Mouse (Mus musculus) neural tube, embryonic 11.5 days (tissue): Measurements from ENCODE around the gene Mef2c. TPM values are rescaled to one million over a fixed set of nuclear protein-coding genes. Genes with fewer than 3 reads are reported as not detected.

Source experiments
- ATAC-seq: fragments of 200-750 bp; cut with Nextera tagmentation; 2 replicates; pipeline ENCODE4 v1.8.0; 2017; ENCODE audit warnings: moderate number of reproducible peaks, mild to moderate bottlenecking, moderate TSS enrichment, moderate library complexity; ENCODE audit not compliant: insufficient read depth, low FRiP score, low TSS enrichment
- DNase-seq: peaks from one replicate; pipeline ENCODE4 v3.0.0-alpha.2; 2015; ENCODE audit warnings: low spot score
- H3K27ac ChIP-seq: fragments of 300-500 bp; sonication (generic); 2 replicates; pipeline ENCODE4 v1.5.1; 2014; ENCODE audit warnings: low read depth, mild to moderate bottlenecking, low read length
- H3K27me3 ChIP-seq: fragments of 300-500 bp; sonication (generic); 2 replicates; pipeline ENCODE4 v1.6.1; 2014; ENCODE audit warnings: mild to moderate bottlenecking, low read length, mixed read lengths; ENCODE audit not compliant: control insufficient read depth, insufficient read depth
- H3K36me3 ChIP-seq: fragments of 300-500 bp; sonication (generic); 2 replicates; pipeline ENCODE4 v1.6.1; 2014; ENCODE audit warnings: mild to moderate bottlenecking, low read length, moderate library complexity, mixed read lengths; ENCODE audit not compliant: control insufficient read depth, insufficient read depth
- H3K4me1 ChIP-seq: fragments of 300-500 bp; sonication (generic); 2 replicates; pipeline ENCODE4 v1.6.1; 2014; ENCODE audit warnings: low read length, mixed read lengths; ENCODE audit not compliant: control insufficient read depth, insufficient read depth
- H3K4me2 ChIP-seq: fragments of 300-500 bp; sonication (generic); 2 replicates; pipeline ENCODE4 v1.6.1; 2014; ENCODE audit warnings: low read depth, mild to moderate bottlenecking, moderate library complexity
- H3K4me3 ChIP-seq: fragments of 300-500 bp; sonication (generic); 2 replicates; pipeline ENCODE4 v1.5.1; 2014; ENCODE audit warnings: low read depth, low read length
- H3K9ac ChIP-seq: fragments of 300-500 bp; sonication (generic); 2 replicates; pipeline ENCODE4 v1.6.1; 2014; ENCODE audit warnings: mild to moderate bottlenecking, low read length
- H3K9me3 ChIP-seq: fragments of 300-500 bp; sonication (generic); 2 replicates; pipeline ENCODE4 v1.6.1; 2016; ENCODE audit warnings: low read length; ENCODE audit not compliant: control insufficient read depth
- WGBS: fragments of 180-500 bp; shearing (Covaris S2); extraction: QIAGEN DNeasy Blood & Tissue Kit; methylation state at CpG from one replicate; pipeline ENCODE4 v1.1.7; 2014; 5-methylcytosine and 5-hydroxymethylcytosine counted together
- polyA plus RNA-seq: library from polyadenylated mRNA; unstranded; fragments of >200 nt; fragmentation: Nextera tagmentation; extraction: Ambion mirVana; gene quantifications from 2 replicates; pipeline ENCODE4 v1.2.1, GENCODE M21; 2014

Mef2c gene
- polyA plus RNA-seq, 1 experiment from 2014 or later, result 34.4 TPM

DNA sequence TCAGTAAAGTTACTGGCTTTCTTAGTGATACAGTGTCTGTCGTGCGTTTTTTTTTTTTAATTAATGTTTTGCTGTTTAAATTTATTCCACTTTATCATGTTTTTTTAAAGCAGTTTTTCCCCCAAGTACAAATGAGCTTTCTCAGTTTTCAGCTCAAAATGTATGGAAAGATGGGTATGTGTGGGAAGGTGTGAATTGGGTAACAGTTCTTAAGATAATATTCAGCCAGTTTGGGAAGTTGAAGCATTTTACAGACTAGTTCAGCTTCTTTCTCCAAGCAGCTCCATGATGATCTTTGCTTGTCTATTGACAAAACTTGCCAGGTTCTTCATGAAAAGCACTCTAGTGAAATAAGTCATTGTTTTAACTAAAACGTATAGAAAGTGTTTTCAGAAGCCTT is 163.2 kb downstream of the Mef2c start:
- no peak for ATAC-seq
- no peaks in the 10 kb centered on the region for H3K9me3 ChIP-seq
- no peak overlapping the region for H3K9ac ChIP-seq
- no peak overlapping the region for H3K4me2 ChIP-seq
- no peaks in the 10 kb centered on the region for H3K27me3 ChIP-seq
- no peaks in the 10 kb centered on the region for H3K36me3 ChIP-seq
- WGBS, result 87% methylated on average over 3 of the region's 3 CpGs
- H3K27ac ChIP-seq, result no peak overlapping the region
- DNase-seq, result no peak
- no peak overlapping the region for H3K4me3 ChIP-seq
- no peaks in the 10 kb centered on the region for H3K4me1 ChIP-seq

DNA sequence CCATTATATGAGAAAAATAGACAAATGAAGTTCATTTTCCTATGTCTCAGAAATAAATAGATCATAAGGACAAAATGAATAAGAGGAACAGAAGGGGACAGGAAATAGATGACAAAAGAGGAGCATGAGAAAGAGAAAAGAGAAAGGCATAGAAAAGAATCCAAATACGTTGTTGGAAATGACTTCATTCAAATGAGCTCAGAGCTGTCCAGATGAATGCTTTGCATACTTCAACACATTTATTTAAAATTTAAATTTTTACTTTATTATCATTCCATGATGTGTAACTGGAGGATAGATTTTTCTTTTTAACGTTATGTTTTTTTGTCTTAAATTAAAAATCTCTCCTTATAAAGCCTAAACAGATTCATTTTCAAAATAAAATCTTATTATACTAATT is 203.8 kb downstream of the Mef2c start:
- H3K27me3 ChIP-seq, result peaks cover 2% of the 10 kb centered on the region
- no peak for ATAC-seq
- no peak overlapping the region for H3K4me3 ChIP-seq
- DNase-seq, result no peak
- H3K9ac ChIP-seq, result no peak overlapping the region
- H3K4me2 ChIP-seq, result no peak overlapping the region
- no peaks in the 10 kb centered on the region for H3K4me1 ChIP-seq
- H3K9me3 ChIP-seq, result no peaks in the 10 kb centered on the region
- H3K27ac ChIP-seq, result no peak overlapping the region
- WGBS, result 76% methylated on average over 2 of the region's 2 CpGs
- no peaks in the 10 kb centered on the region for H3K36me3 ChIP-seq

DNA sequence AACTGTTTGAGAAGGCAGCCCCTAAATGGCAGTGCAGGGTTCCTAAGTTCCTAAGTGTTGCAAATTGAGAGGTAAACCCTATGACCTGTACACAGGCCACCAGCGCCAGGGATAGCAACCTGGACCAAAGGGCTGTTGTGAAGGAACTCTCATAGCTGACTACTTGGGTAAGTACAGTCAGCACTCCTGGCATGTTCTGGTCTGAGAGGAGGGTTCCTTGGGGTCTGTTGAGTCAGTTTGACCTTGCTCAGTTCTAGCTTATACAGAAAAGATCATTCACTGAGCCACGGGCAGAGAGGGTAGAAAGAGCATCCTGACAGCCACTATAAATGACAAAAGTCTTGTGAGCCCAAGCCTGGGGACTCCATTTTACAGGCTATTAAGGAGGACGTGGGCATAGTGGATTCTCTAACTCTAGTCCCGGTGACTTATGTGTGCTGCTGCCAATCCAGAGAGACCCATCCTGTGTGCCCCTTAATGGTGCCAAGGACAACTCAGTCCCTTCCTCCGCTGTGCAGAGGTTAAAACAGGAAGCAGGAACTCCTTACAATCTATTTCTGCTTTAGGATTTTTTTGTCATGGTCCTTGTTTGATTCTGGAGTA is 209.0 kb downstream of the Mef2c start:
- no peak overlapping the region for H3K4me2 ChIP-seq
- H3K4me1 ChIP-seq, result no peaks in the 10 kb centered on the region
- no peaks in the 10 kb centered on the region for H3K9me3 ChIP-seq
- H3K9ac ChIP-seq, result no peak overlapping the region
- no peak overlapping the region for H3K27ac ChIP-seq
- H3K36me3 ChIP-seq, result no peaks in the 10 kb centered on the region
- no peak for ATAC-seq
- H3K4me3 ChIP-seq, result no peak overlapping the region
- DNase-seq, result peak; percentile 17
- peaks cover 26% of the 10 kb centered on the region for H3K27me3 ChIP-seq
- 13% methylated on average over 5 of the region's 5 CpGs for WGBS

DNA sequence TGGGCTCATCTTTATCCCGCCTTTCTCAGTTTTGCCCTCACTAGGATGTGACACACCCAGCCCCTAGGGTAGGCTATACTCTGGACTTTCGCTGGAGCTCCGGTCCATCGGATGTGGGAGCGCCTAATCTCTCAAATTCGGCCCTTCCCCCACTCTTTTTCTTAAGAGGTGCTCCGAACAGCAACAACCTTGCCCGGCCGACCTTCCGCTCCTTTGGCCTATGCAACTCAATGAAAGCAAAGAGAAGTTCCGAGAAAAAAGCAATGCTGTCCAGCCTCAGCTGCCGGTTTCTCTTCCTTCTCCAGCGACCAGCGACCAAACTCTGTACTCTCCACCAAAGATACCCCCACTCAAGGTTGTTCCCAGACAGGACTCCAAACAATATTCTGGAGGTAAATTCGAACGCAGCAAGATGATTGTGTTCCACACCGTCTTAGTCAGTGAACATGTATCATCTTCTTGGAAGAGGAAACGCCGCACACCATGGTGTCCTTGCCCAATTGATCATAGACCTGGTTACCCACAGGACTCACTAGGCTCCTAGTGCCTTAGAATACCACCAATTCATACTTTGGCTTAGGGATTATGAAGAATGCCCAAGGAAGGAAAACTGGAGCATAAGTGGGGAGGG is 209.9 kb downstream of the Mef2c start:
- Histone ChIP-seq H3K9ac (peak overlapping the region; percentile 23; the same call in 1 of the 2 replicates), H3K27me3 (peaks cover 35% of the 10 kb centered on the region), H3K4me2 (peak overlapping the region; percentile 55), H3K27ac (no peak overlapping the region), H3K9me3 (no peaks in the 10 kb centered on the region), H3K4me3 (peak overlapping the region; percentile 9; the same call in 1 of the 2 replicates), H3K4me1 (no peaks in the 10 kb centered on the region), H3K36me3 (no peaks in the 10 kb centered on the region)
- peak; percentile 16; the same call in 1 of the 2 replicates for ATAC-seq
- WGBS, result 2% methylated on average over 19 of the region's 19 CpGs
- peak; percentile 30 for DNase-seq

DNA sequence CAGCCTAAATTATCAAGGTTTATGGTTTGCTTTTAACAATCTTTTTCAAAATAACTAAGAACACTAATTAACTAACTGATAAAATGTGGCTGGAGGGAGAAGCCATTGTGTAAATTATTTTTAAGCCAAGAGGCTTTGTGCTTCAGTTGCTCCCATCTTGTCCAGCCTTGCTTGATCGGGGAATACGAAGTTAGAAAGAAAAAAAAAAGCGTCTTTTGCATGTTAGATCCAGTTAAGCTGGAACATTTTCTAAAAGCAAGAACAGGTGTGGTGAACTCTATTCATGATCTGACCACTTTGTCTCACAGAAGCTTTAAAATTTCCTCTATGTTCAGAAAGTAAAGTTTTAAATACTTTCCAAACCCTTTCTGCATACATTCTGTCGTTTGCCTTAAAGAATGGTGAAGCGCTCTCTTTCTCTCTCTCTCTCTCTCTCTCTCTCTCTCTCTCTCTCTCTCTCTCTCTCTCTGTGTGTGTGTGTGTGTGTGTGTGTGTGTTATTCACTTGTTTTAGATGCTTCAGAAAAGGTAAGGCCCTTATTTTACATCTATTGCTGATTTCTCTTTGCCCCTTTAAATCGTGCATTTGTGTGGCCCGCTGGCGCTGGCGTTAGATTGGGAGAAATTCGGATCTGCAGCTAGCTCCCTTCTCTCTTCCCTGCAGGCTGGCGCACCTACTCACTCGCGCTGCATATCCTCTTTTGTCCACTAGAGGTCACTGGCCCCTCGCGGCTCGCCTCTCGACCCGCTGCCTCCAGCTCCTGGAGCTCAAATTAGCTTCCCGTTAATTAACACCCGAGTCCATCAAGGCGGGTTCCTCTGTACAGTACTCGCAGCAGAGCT is 210.9 kb downstream of the Mef2c start:
- H3K4me2 ChIP-seq, result peak overlapping the region; percentile 55
- DNase-seq, result peak; percentile 90
- WGBS, result 1% methylated on average over 22 of the region's 22 CpGs
- peaks cover 41% of the 10 kb centered on the region for H3K27me3 ChIP-seq
- no peaks in the 10 kb centered on the region for H3K9me3 ChIP-seq
- ATAC-seq, result peak; percentile 72
- H3K4me1 ChIP-seq, result no peaks in the 10 kb centered on the region
- H3K9ac ChIP-seq, result peak overlapping the region; percentile 66
- peak overlapping the region; percentile 61 for H3K4me3 ChIP-seq
- no peaks in the 10 kb centered on the region for H3K36me3 ChIP-seq
- peak overlapping the region; percentile 82 for H3K27ac ChIP-seq

DNA sequence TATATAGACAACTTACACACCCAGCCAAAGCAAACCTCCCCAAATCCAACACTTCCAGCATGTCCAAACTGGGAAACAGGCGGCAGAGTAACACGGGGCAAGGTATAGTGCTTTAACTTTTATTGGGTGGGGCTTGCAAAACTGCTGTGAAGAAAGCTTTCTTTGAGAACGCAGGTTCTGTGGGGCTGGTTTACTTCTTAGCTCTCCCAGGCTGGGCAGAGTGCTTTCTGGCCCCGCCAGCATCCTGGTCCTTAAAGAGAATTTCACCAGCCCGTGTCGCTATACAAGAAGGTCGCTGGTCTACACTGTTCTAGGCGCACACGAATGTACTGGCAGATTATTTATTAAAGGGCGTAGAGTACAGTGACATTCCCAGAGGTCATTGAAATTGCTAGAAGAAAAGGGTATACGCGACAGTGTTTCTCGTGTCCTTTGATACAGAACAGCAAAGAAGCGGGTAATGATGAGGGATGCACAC is 211.5 kb downstream of the Mef2c start:
- DNase-seq, result peak; percentile 68
- peak overlapping the region; percentile 55 for H3K4me2 ChIP-seq
- H3K27ac ChIP-seq, result peak overlapping the region; percentile 82
- WGBS, result 2% methylated on average over 14 of the region's 14 CpGs
- peak overlapping the region; percentile 66 for H3K9ac ChIP-seq
- H3K36me3 ChIP-seq, result no peaks in the 10 kb centered on the region
- peaks cover 43% of the 10 kb centered on the region for H3K27me3 ChIP-seq
- H3K4me3 ChIP-seq, result peak overlapping the region; percentile 61
- ATAC-seq, result peak; percentile 30
- no peaks in the 10 kb centered on the region for H3K9me3 ChIP-seq
- H3K4me1 ChIP-seq, result no peaks in the 10 kb centered on the region

DNA sequence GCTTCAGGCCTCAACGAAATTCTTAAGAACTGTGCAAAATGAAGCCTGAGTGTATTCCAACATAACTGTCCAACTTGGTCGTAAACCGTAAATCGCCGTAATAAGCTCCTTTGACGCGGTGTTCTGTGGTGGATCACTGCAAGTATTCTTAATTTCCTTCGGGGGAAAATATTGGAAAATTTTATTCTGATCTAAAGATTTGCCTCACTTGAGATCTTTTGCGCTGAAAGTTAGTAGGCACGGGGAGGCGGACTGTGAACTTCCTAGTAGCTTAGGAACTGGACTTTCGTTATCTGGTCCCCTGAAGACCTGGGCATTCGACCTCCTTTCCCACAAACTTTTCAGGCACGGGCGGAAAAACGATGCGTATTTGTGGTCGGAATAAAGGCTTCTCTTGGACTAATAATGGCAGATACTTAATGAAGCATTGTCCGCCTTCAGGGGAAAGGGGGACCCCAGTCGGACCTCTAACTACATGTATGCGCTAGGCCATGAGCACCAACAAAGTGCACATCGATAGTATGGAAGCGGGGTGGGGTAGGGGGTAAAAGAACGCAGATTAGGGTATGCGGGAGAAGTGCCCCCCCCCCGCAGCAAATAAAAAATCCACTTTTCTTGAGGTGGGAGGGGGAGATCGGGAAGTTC is 212.3 kb downstream of the Mef2c start:
- DNase-seq (peak; percentile 56), ATAC-seq (no peak)
- Histone ChIP-seq H3K27me3 (peaks cover 46% of the 10 kb centered on the region), H3K9ac (peak overlapping the region; percentile 66), H3K4me1 (no peaks in the 10 kb centered on the region), H3K4me2 (peak overlapping the region; percentile 55), H3K27ac (peak overlapping the region; percentile 82), H3K36me3 (no peaks in the 10 kb centered on the region), H3K4me3 (peak overlapping the region; percentile 61), H3K9me3 (no peaks in the 10 kb centered on the region)
- whole genome bisulfite sequencing, result 2% methylated on average over 27 of the region's 27 CpGs
